Mouse (Mus musculus): ENCODE results near the gene Gm17657. TPM values are rescaled to one million over a fixed set of nuclear protein-coding genes. Genes with fewer than 3 reads are reported as not detected.

The Gm17657 gene
- total RNA-seq, 1 experiment = 18.3 TPM

DNA sequence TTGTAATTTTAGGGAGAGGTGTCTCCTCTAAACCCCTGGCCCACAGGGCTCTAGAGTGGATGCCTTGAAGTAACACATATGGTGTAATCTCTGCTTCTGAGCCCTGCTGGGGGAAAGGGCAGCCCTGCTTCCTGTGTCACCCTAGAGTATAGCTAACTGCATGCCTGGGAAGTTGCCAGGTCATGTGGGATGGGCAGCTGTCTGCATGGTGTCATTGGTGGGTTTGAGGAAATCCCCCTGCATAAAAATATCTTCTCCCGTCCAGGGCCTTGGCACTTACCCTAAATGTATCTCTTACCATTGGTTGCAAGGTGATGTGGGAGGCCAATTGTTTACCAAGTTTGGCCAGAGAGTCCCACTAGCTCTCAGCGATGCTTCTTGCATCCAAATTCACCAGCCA, 75.4 kb downstream of the Gm17657 start:
- Histone ChIP-seq H3K36me3 (ENCODE audit: control insufficient read depth, insufficient read depth, low read length, poor library complexity, severe bottlenecking) (no peaks in the 10 kb centered on the region), H3K9ac (ENCODE audit: insufficient read depth, low read depth, low read length, poor library complexity, severe bottlenecking) (no peak overlapping the region), H3K27ac (ENCODE audit: insufficient read depth, low read depth, low read length, poor library complexity, severe bottlenecking) (no peak overlapping the region), H3K9me3 (ENCODE audit: control insufficient read depth, insufficient read depth, low read depth, low read length) (no peaks in the 10 kb centered on the region), H3K4me3 (ENCODE audit: insufficient read depth in 1 of 2, low read depth in 1 of 2, low read length in 2 of 2, poor library complexity in 1 of 2, severe bottlenecking in 1 of 2) (no peak overlapping the region), H3K4me1 (ENCODE audit: control insufficient read depth in 2 of 2, insufficient read depth in 2 of 2, low read length in 2 of 2, poor library complexity in 1 of 2) (peaks cover 19 to 41% of the 10 kb centered on the region in 2 experiments)
- no peak for TF ChIP-seq ZNF384 (IDR thresholded peaks at IDR 0.05; ENCODE audit: low read depth, low read length)
- TF ChIP-seq ZC3H11A (IDR thresholded peaks at IDR 0.05; ENCODE audit: borderline replicate concordance, low read depth, low read length) = no peak
- TF ChIP-seq MAFK (IDR thresholded peaks at IDR 0.05; ENCODE audit: insufficient read depth, low read depth, low read length) = no peak
- TF ChIP-seq CHD2 (IDR thresholded peaks at IDR 0.05; ENCODE audit: low read depth, low read length) = no peak
- no peak for TF ChIP-seq HCFC1 (IDR thresholded peaks at IDR 0.05; ENCODE audit: borderline replicate concordance, insufficient read depth, low read length)
- DNase-seq (ENCODE audit: low read depth, low spot score) = no peak
- in situ Hi-C loops (cut with MboI; ENCODE audit: low sequenced_read_pairs in 2 of 2, unreplicated experiment in 2 of 2) = no loop called here

DNA sequence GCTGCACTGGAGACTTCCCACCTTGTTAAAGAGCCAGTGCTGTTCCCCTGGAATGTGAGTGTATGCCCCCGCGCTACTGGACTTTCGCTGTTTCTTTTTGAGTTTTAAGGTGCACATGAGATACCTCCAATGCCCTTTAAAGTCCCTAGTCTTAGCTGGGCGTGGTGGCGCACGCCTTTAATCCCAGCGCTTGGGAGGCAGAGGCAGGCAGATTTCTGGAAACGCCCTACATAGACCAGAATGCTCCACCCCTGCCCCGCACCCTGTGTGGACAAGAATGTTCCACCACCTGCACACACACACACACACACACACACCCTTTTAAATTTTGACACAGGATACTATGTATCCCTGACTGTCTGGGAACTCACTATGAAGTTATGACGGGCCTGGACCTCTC, 76.0 kb downstream of the Gm17657 start:
- in situ Hi-C loops (cut with MboI; ENCODE audit: low sequenced_read_pairs in 2 of 2, unreplicated experiment in 2 of 2) = no loop called here
- H3K9ac ChIP-seq (ENCODE audit: insufficient read depth, low read depth, low read length, poor library complexity, severe bottlenecking) = no peak overlapping the region
- TF ChIP-seq ZNF384 (IDR thresholded peaks at IDR 0.05; ENCODE audit: low read depth, low read length) (no peak), CHD2 (IDR thresholded peaks at IDR 0.05; ENCODE audit: low read depth, low read length) (no peak), HCFC1 (IDR thresholded peaks at IDR 0.05; ENCODE audit: borderline replicate concordance, insufficient read depth, low read length) (no peak), MAFK (IDR thresholded peaks at IDR 0.05; ENCODE audit: insufficient read depth, low read depth, low read length) (no peak), ZC3H11A (IDR thresholded peaks at IDR 0.05; ENCODE audit: borderline replicate concordance, low read depth, low read length) (no peak)
- no peak overlapping the region for H3K4me3 ChIP-seq (ENCODE audit: insufficient read depth in 1 of 2, low read depth in 1 of 2, low read length in 2 of 2, poor library complexity in 1 of 2, severe bottlenecking in 1 of 2)
- no peaks in the 10 kb centered on the region for H3K9me3 ChIP-seq (ENCODE audit: control insufficient read depth, insufficient read depth, low read depth, low read length)
- peak overlapping the region; percentile 38; the same call in 1 of the 2 replicates for H3K27ac ChIP-seq (ENCODE audit: insufficient read depth, low read depth, low read length, poor library complexity, severe bottlenecking)
- H3K36me3 ChIP-seq (ENCODE audit: control insufficient read depth, insufficient read depth, low read length, poor library complexity, severe bottlenecking) = no peaks in the 10 kb centered on the region
- DNase-seq (ENCODE audit: low read depth, low spot score) = no peak
- peaks cover 19 to 46% of the 10 kb centered on the region in 2 experiments for H3K4me1 ChIP-seq (ENCODE audit: control insufficient read depth in 2 of 2, insufficient read depth in 2 of 2, low read length in 2 of 2, poor library complexity in 1 of 2)

Other genes with a start within 250 kb of the Gm17657 start
- gene Pi16, start 232.0 kb downstream of the Gm17657 start, total RNA-seq (2012; rRNA removed) = 0.37 and 0.71 TPM in 2 replicates
- gene Mtch1, start 201.7 kb downstream of the Gm17657 start, total RNA-seq (2012; rRNA removed) = 187 and 217 TPM in 2 replicates
- gene Fgd2, start 188.7 kb downstream of the Gm17657 start, total RNA-seq (2012; rRNA removed) = 1.9 and 3.8 TPM in 2 replicates
- 75.3 and 82.0 TPM in 2 replicates for gene Pim1, start 58.9 kb downstream of the Gm17657 start, total RNA-seq (2012; rRNA removed)
- gene Tbc1d22b, start 147 bp upstream of the Gm17657 start, total RNA-seq (2012; rRNA removed) = 8.3 and 8.6 TPM in 2 replicates
- gene Tmem217, start 2.7 kb upstream of the Gm17657 start, total RNA-seq (2012; rRNA removed) = 0.31 and 0.53 TPM in 2 replicates
- gene Rnf8, start 65.2 kb upstream of the Gm17657 start, total RNA-seq (2012; rRNA removed) = 30.0 and 37.2 TPM in 2 replicates
- gene Gm28043, start 65.2 kb upstream of the Gm17657 start, total RNA-seq (2012; rRNA removed) = 8.6 and 10.2 TPM in 2 replicates
- gene Cmtr1, start 111.0 kb upstream of the Gm17657 start, total RNA-seq (2012; rRNA removed) = 130 and 183 TPM in 2 replicates
- 13.4 and 19.2 TPM in 2 replicates for gene Ccdc167, start 167.4 kb upstream of the Gm17657 start, total RNA-seq (2012; rRNA removed)